Mouse (Mus musculus) liver, embryonic 12.5 days (tissue): ENCODE results near the gene Trpc4. TPM values are rescaled to one million over a fixed set of nuclear protein-coding genes. Genes with fewer than 3 reads are reported as not detected.

Experiments
- ATAC-seq: fragments of 200-750 bp; cut with Nextera tagmentation; 2 replicates; pipeline ENCODE4 v1.8.0; 2017; ENCODE audit warnings: moderate number of reproducible peaks, mild to moderate bottlenecking, moderate library complexity
- H3K27ac ChIP-seq: fragments of 300-500 bp; sonication (generic); 2 replicates; pipeline ENCODE4 v1.5.1; 2016; ENCODE audit warnings: mild to moderate bottlenecking
- H3K27me3 ChIP-seq: fragments of 300-500 bp; sonication (generic); replicated peaks from 2 replicates; pipeline ENCODE4 v1.6.1; 2016; ENCODE audit warnings: mild to moderate bottlenecking, moderate library complexity
- H3K36me3 ChIP-seq: fragments of 300-500 bp; sonication (generic); 2 replicates; pipeline ENCODE4 v1.6.1; 2016; ENCODE audit warnings: mild to moderate bottlenecking, moderate library complexity
- H3K4me1 ChIP-seq: fragments of 300-500 bp; sonication (generic); 2 replicates; pipeline ENCODE4 v1.6.1; 2016
- H3K4me2 ChIP-seq: fragments of 300-500 bp; sonication (generic); 2 replicates; pipeline ENCODE4 v1.6.1; 2016; ENCODE audit warnings: mild to moderate bottlenecking, moderate library complexity
- H3K4me3 ChIP-seq: fragments of 300-500 bp; sonication (generic); 2 replicates; pipeline ENCODE4 v1.5.1; 2016; ENCODE audit warnings: mild to moderate bottlenecking, moderate library complexity
- H3K9ac ChIP-seq: fragments of 300-500 bp; sonication (generic); 2 replicates; pipeline ENCODE4 v1.6.1; 2016; ENCODE audit warnings: mild to moderate bottlenecking, moderate library complexity
- H3K9me3 ChIP-seq: fragments of 300-500 bp; sonication (generic); replicated peaks from 2 replicates; pipeline ENCODE4 v1.6.1; 2016; ENCODE audit warnings: mild to moderate bottlenecking, moderate library complexity
- WGBS: fragments of 180-500 bp; shearing (Covaris S2); methylation state at CpG from one replicate; pipeline ENCODE4 v1.1.7; 2016; ENCODE audit not compliant: insufficient replicate concordance; 5-methylcytosine and 5-hydroxymethylcytosine counted together
- polyA plus RNA-seq: library from polyadenylated mRNA; unstranded; fragments of >200 nt; fragmentation: Nextera tagmentation; extraction: Ambion mirVana; gene quantifications from 2 replicates; pipeline ENCODE4 v1.2.1, GENCODE M21; 2016

The Trpc4 gene
- polyA plus RNA-seq, 1 experiment from 2014 or later = 0.13 TPM

DNA sequence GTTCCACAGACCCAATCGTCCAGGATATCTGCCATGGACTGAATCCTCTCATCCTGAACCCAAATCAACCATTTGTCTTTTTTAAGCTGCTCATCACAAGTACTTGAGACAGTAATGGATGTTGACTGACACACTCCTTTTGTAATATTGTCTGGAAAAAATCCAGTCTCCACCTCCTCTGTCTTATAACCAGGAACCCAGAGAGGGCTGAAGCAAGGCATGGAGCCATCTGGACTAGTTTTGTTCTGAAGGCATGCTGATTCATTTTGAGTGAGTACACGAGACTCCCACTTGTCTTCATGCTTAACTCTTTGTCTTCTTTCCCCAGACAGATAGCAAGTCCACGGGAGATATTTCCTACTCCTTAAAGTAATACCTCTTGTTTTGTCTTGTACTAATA is 54.3 kb downstream of the Trpc4 start:
- H3K27ac ChIP-seq = no peak overlapping the region
- no peak overlapping the region for H3K4me3 ChIP-seq
- H3K4me2 ChIP-seq = no peak overlapping the region
- no peak overlapping the region for H3K9ac ChIP-seq
- no peaks in the 10 kb centered on the region for H3K36me3 ChIP-seq
- no peaks in the 10 kb centered on the region for H3K27me3 ChIP-seq
- no peaks in the 10 kb centered on the region for H3K4me1 ChIP-seq
- ATAC-seq = no peak
- H3K9me3 ChIP-seq = no peaks in the 10 kb centered on the region
- WGBS = 45% methylated on average over 3 of the region's 3 CpGs

DNA sequence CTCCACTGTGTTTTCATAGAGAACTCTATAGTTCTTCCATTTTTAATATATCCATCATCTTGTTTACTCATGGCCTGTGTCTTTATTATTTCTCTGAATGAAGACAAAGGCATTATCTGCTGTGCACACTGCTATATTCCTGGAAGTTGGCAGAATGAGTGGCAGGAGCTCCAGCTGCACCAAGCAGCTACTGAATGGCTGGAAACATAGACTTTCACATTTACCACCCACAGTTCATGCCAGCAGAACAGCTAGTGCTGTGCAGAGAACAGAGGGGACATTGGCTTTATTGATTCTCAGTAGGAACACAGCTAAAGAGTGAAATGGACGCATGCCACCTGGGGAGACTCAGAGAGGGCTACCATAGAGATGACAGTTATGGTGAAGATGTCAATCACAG is 55.6 kb downstream of the Trpc4 start:
- H3K27me3 ChIP-seq = no peaks in the 10 kb centered on the region
- H3K36me3 ChIP-seq = no peaks in the 10 kb centered on the region
- ATAC-seq = no peak
- H3K4me3 ChIP-seq = no peak overlapping the region
- H3K27ac ChIP-seq = no peak overlapping the region
- 67% methylated on average over 1 of the region's 1 CpGs for WGBS
- H3K4me2 ChIP-seq = no peak overlapping the region
- H3K9me3 ChIP-seq = no peaks in the 10 kb centered on the region
- H3K4me1 ChIP-seq = no peaks in the 10 kb centered on the region
- H3K9ac ChIP-seq = no peak overlapping the region

DNA sequence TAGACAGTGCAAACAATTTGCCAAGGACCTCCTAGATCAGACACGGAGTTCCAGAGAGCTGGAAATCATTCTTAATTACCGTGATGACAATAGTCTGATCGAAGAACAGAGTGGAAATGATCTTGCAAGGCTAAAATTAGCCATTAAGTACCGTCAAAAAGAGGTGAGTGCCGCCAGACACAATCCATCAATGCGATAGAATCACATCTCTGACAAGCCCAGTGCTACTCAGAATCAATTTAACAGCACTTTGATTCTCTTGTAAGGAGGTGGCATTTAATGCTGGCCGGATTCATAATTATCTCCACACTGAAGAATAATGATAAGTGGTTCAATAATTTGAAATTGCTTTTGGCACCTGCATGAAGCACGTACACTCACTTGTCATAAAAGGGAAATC is 66.7 kb downstream of the Trpc4 start:
- Histone ChIP-seq H3K4me2 (no peak overlapping the region), H3K4me1 (no peaks in the 10 kb centered on the region), H3K9me3 (no peaks in the 10 kb centered on the region), H3K27ac (no peak overlapping the region), H3K9ac (no peak overlapping the region), H3K27me3 (no peaks in the 10 kb centered on the region), H3K36me3 (no peaks in the 10 kb centered on the region), H3K4me3 (no peak overlapping the region)
- no peak for ATAC-seq
- 73% methylated on average over 8 of the region's 8 CpGs for WGBS

DNA sequence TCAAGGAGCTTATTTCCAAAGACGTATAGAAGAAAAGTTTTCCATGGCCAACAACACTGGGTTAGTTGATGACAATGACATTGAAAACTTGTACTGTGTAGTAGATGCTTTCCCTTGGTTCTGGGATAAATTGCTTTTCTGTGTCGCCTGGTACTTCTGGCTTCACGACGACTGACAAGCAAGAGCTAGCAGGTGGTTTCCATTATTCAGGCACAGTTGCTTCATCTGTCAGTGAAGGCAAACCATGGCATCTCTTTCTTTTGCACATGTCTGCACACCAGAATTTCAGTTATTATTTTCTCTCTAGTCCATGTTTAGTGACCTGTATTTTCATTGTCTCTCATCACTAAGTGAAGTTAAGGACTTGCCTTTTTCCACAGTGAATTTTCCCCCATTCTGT is 72.6 kb downstream of the Trpc4 start:
- no peak for ATAC-seq

DNA sequence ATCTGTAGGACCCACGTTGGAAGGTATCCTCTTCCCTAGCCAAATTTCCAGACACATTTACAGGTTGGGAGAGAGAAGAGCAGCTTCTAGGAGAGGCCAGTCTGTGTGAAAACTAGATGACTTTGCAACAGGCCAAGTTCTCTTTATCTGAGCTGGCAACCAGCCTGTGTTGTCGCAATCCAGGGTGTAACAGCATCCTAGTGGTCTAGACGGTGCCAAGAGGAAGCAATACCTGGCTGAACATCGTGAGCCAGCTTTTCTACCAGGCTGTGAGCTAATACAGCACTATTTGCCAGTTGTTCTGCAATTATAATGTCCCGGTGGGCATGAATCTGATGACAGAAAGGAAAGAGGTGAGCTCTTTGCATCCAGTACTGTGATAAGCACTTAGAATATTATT is 83.1 kb downstream of the Trpc4 start:
- no peak overlapping the region for H3K4me3 ChIP-seq
- H3K9ac ChIP-seq = no peak overlapping the region
- no peaks in the 10 kb centered on the region for H3K27me3 ChIP-seq
- no peak for ATAC-seq
- no peaks in the 10 kb centered on the region for H3K4me1 ChIP-seq
- H3K4me2 ChIP-seq = no peak overlapping the region
- no peaks in the 10 kb centered on the region for H3K36me3 ChIP-seq
- H3K27ac ChIP-seq = no peak overlapping the region
- H3K9me3 ChIP-seq = no peaks in the 10 kb centered on the region
- 51% methylated on average over 5 of the region's 5 CpGs for WGBS

More for the DNA sequence above, 72.6 kb downstream of the Trpc4 start:
- Histone ChIP-seq H3K27me3 (no peaks in the 10 kb centered on the region), H3K9me3 (no peaks in the 10 kb centered on the region), H3K27ac (no peak overlapping the region), H3K4me3 (no peak overlapping the region), H3K4me2 (no peak overlapping the region), H3K4me1 (no peaks in the 10 kb centered on the region), H3K36me3 (no peaks in the 10 kb centered on the region), H3K9ac (no peak overlapping the region)
- 67% methylated on average over 4 of the region's 4 CpGs for WGBS

DNA sequence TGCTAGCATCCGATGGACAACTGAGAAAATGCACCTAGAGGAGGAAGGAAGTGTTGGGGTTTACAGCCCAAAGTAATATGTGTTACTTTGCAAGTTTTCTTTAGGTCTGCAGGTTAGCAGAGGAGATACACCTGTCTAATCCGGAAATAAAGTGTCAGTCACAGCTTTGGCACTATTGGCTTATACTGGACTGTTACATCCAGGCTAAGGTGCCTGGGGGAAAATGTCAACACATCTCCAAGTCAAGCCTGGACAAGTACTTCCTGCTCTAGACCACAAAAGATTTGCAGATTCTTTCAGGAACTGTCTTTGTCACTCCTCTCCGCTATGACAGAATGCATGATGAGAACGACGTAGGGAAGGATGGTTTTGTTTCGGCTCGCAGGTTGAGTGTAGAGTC is 83.6 kb downstream of the Trpc4 start:
- Histone ChIP-seq H3K4me1 (no peaks in the 10 kb centered on the region), H3K4me2 (no peak overlapping the region), H3K9ac (no peak overlapping the region), H3K4me3 (no peak overlapping the region), H3K27ac (no peak overlapping the region), H3K36me3 (no peaks in the 10 kb centered on the region), H3K27me3 (no peaks in the 10 kb centered on the region), H3K9me3 (no peaks in the 10 kb centered on the region)
- ATAC-seq = no peak
- 65% methylated on average over 7 of the region's 7 CpGs for WGBS

DNA sequence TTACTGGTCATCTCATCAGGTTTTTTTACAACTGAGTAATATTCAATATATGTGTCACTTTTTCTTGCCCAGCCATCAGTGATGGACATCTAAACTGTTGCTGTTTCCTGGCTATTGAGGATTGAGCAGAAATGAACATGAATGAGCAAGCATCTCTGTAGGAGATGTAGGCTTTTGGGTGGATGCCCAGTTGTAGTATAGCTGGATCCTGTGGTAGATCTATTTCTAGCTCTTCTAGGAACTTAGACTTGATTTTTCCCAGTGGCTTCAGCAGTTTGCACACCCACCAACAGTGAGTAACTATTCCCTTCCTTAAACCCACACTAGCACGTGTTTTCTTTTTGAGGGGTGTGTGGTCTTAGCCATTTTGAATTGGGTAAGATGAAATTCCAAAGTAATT is 87.3 kb downstream of the Trpc4 start:
- Histone ChIP-seq H3K4me3 (no peak overlapping the region), H3K27ac (no peak overlapping the region), H3K4me2 (no peak overlapping the region), H3K4me1 (no peaks in the 10 kb centered on the region), H3K27me3 (no peaks in the 10 kb centered on the region), H3K9me3 (no peaks in the 10 kb centered on the region), H3K36me3 (no peaks in the 10 kb centered on the region), H3K9ac (no peak overlapping the region)
- whole genome bisulfite sequencing = 56% methylated on average over 1 of the region's 1 CpGs
- ATAC-seq = no peak

DNA sequence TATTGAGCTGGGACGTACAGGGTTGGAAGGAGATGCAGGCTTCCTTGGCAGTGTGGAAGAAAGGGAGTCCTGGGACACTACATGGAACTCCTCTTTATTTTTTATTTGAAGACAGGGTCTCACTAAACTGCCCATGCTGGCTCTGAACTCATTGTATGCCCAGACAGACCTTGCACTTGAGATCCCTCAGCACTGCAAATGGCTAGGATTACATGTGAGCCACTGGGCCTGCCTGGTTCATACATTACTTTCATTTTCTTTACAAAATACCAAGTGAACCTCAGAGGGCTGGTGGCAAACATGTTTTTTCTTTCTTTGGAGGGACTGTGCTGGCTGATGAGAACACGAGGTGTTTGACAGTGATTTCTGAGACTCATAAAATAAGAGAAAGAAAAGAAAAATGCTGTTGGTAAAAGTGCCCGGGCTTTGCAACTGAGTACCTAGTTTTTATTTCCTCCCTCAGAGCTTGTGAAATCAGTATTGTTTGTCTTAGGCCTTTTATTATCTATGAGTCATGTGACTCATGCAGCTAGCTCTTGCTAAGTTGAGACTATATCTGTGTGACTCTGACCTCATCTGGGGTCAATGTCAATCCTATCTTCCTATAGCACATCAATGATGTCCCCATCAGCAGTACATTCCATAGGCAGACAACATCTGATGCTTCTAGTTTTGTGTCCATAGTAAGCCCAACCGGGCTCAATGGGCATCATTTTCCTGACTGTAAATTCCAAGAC is 89.1 kb downstream of the Trpc4 start:
- Histone ChIP-seq H3K4me3 (no peak overlapping the region), H3K36me3 (no peaks in the 10 kb centered on the region), H3K9me3 (no peaks in the 10 kb centered on the region), H3K9ac (no peak overlapping the region), H3K4me1 (no peaks in the 10 kb centered on the region), H3K4me2 (no peak overlapping the region), H3K27me3 (no peaks in the 10 kb centered on the region), H3K27ac (no peak overlapping the region)
- 58% methylated on average over 4 of the region's 4 CpGs for WGBS
- ATAC-seq = no peak

DNA sequence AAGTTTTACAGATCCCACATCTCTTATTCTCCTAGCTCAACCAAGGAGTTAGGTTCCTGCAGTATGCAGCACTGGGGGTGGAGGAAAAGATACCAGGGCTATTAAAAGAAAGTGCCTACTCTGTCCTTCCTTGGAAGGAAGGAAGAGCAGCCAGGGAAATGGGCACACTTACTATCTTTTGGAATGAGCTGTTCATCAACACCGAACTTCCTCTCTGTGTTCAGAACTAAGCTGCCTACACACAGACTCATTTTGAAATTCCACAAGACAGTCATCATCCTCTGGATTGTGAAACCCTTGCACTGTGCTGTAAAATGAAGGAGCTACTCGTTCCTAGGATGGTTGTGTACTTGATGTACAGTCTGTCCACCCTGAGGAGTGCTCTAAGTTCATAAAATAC is 90.6 kb downstream of the Trpc4 start:
- Histone ChIP-seq H3K36me3 (no peaks in the 10 kb centered on the region), H3K4me3 (no peak overlapping the region), H3K4me1 (no peaks in the 10 kb centered on the region), H3K27ac (no peak overlapping the region), H3K27me3 (no peaks in the 10 kb centered on the region), H3K4me2 (no peak overlapping the region), H3K9me3 (no peaks in the 10 kb centered on the region), H3K9ac (no peak overlapping the region)
- no peak for ATAC-seq
- WGBS = 31% methylated on average over 2 of the region's 2 CpGs

DNA sequence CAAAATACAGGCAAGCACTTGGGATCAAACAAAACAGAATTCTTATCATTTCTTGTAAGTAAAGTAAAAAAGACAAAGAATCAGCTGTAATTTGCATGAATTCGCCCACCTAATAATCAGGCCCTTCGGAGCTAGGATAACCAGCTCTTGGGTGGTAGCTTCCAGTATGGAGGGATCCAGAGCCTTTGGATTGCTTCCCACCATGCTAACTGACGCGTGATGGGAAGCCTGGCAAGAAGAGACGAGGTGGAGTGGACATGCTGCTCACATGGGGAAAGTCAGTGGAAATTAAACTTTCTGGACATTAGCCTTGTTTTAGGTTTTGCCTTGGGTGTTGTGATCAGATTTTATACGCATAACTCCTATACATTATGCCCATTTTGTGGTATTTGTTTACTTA is 93.5 kb downstream of the Trpc4 start:
- H3K4me2 ChIP-seq = no peak overlapping the region
- no peak overlapping the region for H3K27ac ChIP-seq
- no peak overlapping the region for H3K9ac ChIP-seq
- no peak overlapping the region for H3K4me3 ChIP-seq
- ATAC-seq = no peak
- H3K36me3 ChIP-seq = no peaks in the 10 kb centered on the region
- 64% methylated on average over 6 of the region's 6 CpGs for WGBS
- H3K27me3 ChIP-seq = no peaks in the 10 kb centered on the region
- no peaks in the 10 kb centered on the region; the same call in 1 of the 2 replicates for H3K9me3 ChIP-seq
- H3K4me1 ChIP-seq = no peaks in the 10 kb centered on the region

DNA sequence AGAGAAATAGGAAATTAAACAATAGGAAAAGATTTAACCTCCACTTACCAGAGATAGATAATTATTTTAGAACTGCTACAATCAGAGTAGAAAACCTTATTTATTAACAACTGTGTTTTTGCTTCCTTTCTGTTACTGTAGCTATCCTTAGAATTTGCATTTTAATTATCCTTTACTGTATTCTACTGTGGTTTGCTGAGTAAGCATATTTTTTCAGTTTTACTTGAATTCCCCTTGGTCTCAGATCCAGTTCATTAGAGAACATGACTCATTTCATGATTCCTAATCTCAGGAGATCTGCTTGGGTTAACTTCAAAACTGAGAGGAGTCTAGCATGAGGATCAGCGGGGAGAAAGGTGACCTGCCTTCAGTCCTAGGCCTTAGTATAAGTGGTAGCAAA is 111.1 kb downstream of the Trpc4 start:
- H3K9ac ChIP-seq = no peak overlapping the region
- no peaks in the 10 kb centered on the region for H3K27me3 ChIP-seq
- no peaks in the 10 kb centered on the region for H3K4me1 ChIP-seq
- H3K36me3 ChIP-seq = no peaks in the 10 kb centered on the region
- H3K4me3 ChIP-seq = no peak overlapping the region
- ATAC-seq = no peak
- no peak overlapping the region for H3K4me2 ChIP-seq
- WGBS = 73% methylated on average over 1 of the region's 1 CpGs
- H3K27ac ChIP-seq = no peak overlapping the region
- H3K9me3 ChIP-seq = no peaks in the 10 kb centered on the region

DNA sequence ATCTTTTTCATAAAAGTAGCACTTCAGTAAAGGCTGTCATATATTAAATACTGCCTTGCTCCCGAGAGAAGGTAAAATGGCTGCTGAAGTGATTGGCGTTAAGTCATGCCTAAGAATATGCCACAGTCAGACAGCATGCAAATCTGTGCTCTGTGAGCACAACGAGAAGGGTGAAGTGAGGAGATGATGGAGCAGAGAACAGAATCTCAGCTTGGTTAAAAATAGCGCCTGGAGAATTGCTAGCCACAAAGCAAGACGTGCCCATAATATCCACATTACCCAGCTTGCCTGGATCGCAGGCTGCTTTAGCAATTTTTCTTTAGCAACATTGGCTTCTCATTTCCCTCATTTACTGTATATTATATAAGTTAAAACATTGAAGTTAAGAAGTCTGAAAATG is 113.3 kb downstream of the Trpc4 start:
- H3K27ac ChIP-seq = no peak overlapping the region
- H3K9me3 ChIP-seq = no peaks in the 10 kb centered on the region
- no peaks in the 10 kb centered on the region for H3K36me3 ChIP-seq
- no peaks in the 10 kb centered on the region for H3K4me1 ChIP-seq
- H3K4me3 ChIP-seq = no peak overlapping the region
- no peak overlapping the region for H3K4me2 ChIP-seq
- H3K27me3 ChIP-seq = no peaks in the 10 kb centered on the region
- H3K9ac ChIP-seq = no peak overlapping the region
- no peak for ATAC-seq
- WGBS = 59% methylated on average over 6 of the region's 6 CpGs

DNA sequence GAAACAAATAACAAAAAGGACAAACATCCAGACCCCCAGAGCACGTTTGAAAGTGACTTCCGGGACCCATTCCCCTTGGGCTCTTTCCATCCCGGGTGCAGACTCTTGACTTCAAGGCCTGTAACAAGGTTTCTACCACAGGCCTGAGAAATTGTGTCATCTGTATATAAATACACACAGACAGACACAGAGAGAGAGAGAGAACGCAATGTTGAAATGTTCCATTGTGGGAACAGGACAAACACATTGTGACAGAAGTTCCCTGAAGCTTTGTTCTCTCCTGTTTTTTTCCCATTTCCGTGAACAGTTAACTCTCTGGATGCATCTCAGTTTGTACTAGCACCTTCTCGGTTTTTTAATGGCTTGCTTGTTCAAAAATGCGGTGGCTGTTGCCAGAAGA is 118.8 kb downstream of the Trpc4 start:
- H3K36me3 ChIP-seq = no peaks in the 10 kb centered on the region
- no peak overlapping the region for H3K9ac ChIP-seq
- H3K4me1 ChIP-seq = no peaks in the 10 kb centered on the region
- H3K9me3 ChIP-seq = no peaks in the 10 kb centered on the region
- no peak overlapping the region for H3K4me2 ChIP-seq
- no peak overlapping the region for H3K4me3 ChIP-seq
- H3K27ac ChIP-seq = no peak overlapping the region
- no peaks in the 10 kb centered on the region for H3K27me3 ChIP-seq
- 66% methylated on average over 7 of the region's 7 CpGs for WGBS
- ATAC-seq = no peak
